Mouse (Mus musculus): ENCODE measurements around the gene Susd6.

DNA sequence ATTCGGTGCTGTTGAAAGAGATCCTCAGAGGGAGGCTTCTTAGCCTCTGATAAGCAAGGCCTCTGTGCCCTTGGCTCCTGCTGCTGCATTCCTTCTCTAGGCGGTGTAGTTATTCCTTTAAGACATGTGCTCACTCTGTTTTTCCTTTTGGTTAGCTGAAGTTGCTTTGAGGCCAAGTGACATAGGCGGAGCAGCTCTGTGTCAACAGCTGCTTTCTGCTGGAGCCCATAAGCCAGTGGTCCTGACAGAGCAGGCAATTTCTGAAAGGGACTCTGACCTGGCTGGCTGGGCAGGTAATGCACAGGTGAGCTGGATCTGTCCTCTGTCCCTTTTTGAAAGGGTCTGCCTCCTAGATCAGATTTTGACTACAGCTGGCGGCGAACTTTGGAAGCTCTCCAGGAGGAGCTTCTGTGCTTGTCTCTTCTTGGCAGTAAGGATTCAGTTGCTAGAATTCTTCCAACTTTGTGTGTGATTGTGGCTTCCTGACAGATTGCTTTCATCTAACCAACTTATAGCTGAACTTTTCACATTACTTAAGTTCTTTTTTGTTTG, 37.2 kb downstream of the Susd6 start:
- TF ChIP-seq CTCF (IDR thresholded peaks at IDR 0.05; ENCODE audit: low read depth), result no peak
- no peak for TF ChIP-seq EP300 (IDR thresholded peaks at IDR 0.05; ENCODE audit: low read depth)

All from liver, embryonic 14.5 days (tissue).